Mouse (Mus musculus) stomach, embryonic 14.5 days (tissue): ENCODE measurements at regions not wholly inside any gene's neighbourhood (a gene's known extent, or its start where the extent isn't known, plus 50 kb on each side); places are given as distances from the start of the nearest gene placed in this dataset.
A peak's percentile ranks its signal among the peaks of the same experiment; 100 is the strongest.

ENCODE experiments used
- ATAC-seq: fragments of 200-750 bp; cut with Nextera tagmentation; 2 replicates; pipeline ENCODE4 v1.8.0; 2017; ENCODE audit warnings: low read depth, moderate TSS enrichment; ENCODE audit not compliant: insufficient number of reproducible peaks, insufficient read depth, low FRiP score
- H3K27ac ChIP-seq: fragments of 300-500 bp; sonication (generic); 2 replicates; pipeline ENCODE4 v1.5.1; 2014; ENCODE audit warnings: mild to moderate bottlenecking, low read length, moderate library complexity, mixed read lengths
- H3K27me3 ChIP-seq: fragments of 300-500 bp; sonication (generic); 2 replicates; pipeline ENCODE4 v1.6.1; 2014; ENCODE audit warnings: low read length, control low read depth, mixed read lengths; ENCODE audit not compliant: control insufficient read depth, insufficient read depth
- H3K36me3 ChIP-seq: fragments of 300-500 bp; sonication (generic); 2 replicates; pipeline ENCODE4 v1.6.1; 2014; ENCODE audit warnings: mild to moderate bottlenecking, control low read depth, low read length, moderate library complexity, mixed read lengths; ENCODE audit not compliant: control insufficient read depth, insufficient read depth
- H3K4me1 ChIP-seq: fragments of 300-500 bp; sonication (generic); 2 replicates; pipeline ENCODE4 v1.6.1; 2014; ENCODE audit warnings: low read length, control low read depth, mixed read lengths; ENCODE audit not compliant: control insufficient read depth, insufficient read depth
- H3K4me2 ChIP-seq: fragments of 300-500 bp; sonication (generic); replicated peaks from 2 replicates; pipeline ENCODE4 v1.6.1; 2014; ENCODE audit warnings: low read depth, low read length, control low read depth
- H3K4me3 ChIP-seq: fragments of 300-500 bp; sonication (generic); 2 replicates; pipeline ENCODE4 v1.5.1; 2014; ENCODE audit warnings: low read depth, low read length, control low read depth
- H3K9ac ChIP-seq: fragments of 300-500 bp; sonication (generic); replicated peaks from 2 replicates; pipeline ENCODE4 v1.6.1; 2014; ENCODE audit warnings: low read depth, mild to moderate bottlenecking, control low read depth, low read length, moderate library complexity, mixed read lengths
- H3K9me3 ChIP-seq: fragments of 300-500 bp; sonication (generic); 2 replicates; pipeline ENCODE4 v1.6.1; 2016; ENCODE audit warnings: low read depth, low read length, control low read depth; ENCODE audit not compliant: control insufficient read depth
- WGBS: fragments of 180-500 bp; shearing (Covaris S2); extraction: QIAGEN DNeasy Blood & Tissue Kit; methylation state at CpG from one replicate; pipeline ENCODE4 v1.1.7; 2014; 5-methylcytosine and 5-hydroxymethylcytosine counted together

DNA sequence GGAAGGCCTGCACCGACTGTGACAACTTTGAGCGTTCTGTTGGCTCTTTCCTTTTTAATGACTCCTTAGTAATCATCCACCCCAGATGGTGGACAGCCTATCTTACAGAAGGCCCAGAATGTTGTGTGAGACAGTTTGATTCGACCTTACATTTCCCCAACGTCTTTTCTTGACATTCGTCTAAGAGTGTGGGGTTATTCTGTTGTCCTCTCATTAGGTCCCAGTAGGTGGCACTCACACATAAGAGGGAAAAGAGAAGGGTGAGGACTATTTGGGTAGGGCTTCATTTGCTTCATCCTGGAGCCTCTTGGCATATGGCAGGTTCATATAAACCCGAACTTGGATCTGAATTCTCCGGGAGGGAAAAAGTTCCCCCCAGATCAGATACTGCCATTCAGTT, 104.4 kb downstream of the Stk35 start:
- Histone ChIP-seq H3K4me2 (no peak overlapping the region), H3K36me3 (no peaks in the 10 kb centered on the region), H3K27ac (no peak overlapping the region), H3K27me3 (no peaks in the 10 kb centered on the region), H3K4me1 (peaks cover 6% of the 10 kb centered on the region; the same call in 1 of the 2 replicates), H3K4me3 (no peak overlapping the region), H3K9me3 (no peaks in the 10 kb centered on the region), H3K9ac (no peak overlapping the region)
- no peak for ATAC-seq
- 39% methylated on average over 7 of the region's 7 CpGs for WGBS

DNA sequence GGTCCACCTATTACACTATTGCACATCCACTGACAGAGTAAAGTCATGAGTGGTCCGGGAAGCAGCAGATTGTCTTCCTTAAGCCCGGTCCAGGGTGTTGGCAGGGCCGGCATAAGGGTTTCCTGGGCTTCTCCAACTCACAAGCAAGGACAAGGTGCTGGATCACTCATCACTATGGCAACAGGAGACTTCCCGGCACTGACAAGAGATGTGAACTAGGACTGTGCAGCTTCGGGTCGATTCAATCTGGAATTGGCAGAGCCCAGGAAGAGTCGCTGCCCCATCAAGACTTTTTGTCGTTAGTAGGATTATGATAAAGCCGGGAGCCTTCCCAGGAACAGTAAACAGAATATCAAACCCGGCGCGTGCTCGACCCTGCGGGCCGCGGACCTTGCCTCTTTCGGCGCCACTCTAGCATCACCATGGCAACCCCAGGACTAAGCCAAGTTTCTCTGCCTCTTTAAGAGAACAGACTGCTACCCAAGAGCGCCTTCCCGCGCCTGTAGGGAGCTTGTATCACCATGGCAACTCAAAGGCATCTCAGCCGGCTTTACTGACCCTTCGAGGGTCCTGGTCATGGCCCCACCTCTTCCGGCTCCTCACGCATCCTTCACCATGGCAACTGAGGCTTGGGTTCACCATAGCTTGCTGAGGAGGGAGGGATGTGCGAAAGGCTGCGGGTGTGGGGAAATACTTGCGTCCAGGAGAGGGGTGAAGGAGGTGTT, 103.3 kb upstream of the Tgm3 start:
- no peak overlapping the region for H3K9ac ChIP-seq
- 3% methylated on average over 28 of the region's 28 CpGs for WGBS
- ATAC-seq, result peak; percentile 56; the same call in 1 of the 2 replicates
- peaks cover 6% of the 10 kb centered on the region; the same call in 1 of the 2 replicates for H3K4me1 ChIP-seq
- H3K27ac ChIP-seq, result no peak overlapping the region
- H3K27me3 ChIP-seq, result no peaks in the 10 kb centered on the region
- no peaks in the 10 kb centered on the region for H3K36me3 ChIP-seq
- H3K9me3 ChIP-seq, result no peaks in the 10 kb centered on the region
- H3K4me2 ChIP-seq, result peak overlapping the region; percentile 49
- H3K4me3 ChIP-seq, result peak overlapping the region; percentile 13; the same call in 1 of the 2 replicates

DNA sequence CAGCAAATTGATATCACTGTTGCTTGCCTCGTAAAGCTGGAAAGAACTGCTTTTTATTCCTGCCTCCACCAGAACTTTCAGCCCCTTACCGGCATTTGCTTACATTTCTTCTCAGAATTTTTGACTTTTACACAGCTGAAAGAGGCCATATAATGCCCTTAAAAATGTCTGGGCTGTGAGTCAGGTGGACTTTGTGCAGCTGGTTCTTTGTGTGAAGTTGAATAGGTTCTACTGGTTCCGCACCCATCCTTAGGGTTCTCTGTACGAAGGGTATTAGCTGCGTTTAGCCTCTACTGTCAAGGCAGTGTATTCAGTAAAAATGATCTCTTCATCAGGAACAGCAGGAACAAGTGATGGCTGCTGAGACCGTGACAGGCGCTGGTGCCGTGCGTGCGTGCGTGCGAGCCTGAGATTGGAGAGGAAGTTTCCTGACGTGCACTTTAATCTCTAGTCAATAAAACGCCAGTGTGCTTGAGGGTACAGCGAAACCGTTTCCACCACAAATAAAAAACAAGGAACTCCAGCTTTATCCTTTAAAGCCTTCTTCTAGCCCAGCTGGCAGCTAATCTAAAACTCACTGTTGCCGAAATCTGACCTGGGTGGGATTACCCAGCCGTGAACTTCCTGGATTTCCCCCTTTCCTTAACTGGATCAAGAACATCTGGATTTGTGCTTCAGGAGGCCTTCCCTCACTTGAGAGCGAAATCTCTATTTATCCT, 100.8 kb upstream of the Tgm3 start:
- no peak overlapping the region for H3K4me2 ChIP-seq
- H3K9me3 ChIP-seq, result no peaks in the 10 kb centered on the region
- H3K4me3 ChIP-seq, result no peak overlapping the region
- ATAC-seq, result no peak
- H3K27me3 ChIP-seq, result no peaks in the 10 kb centered on the region
- H3K4me1 ChIP-seq, result peaks cover 6% of the 10 kb centered on the region; the same call in 1 of the 2 replicates
- H3K9ac ChIP-seq, result no peak overlapping the region
- H3K27ac ChIP-seq, result no peak overlapping the region
- no peaks in the 10 kb centered on the region for H3K36me3 ChIP-seq
- 38% methylated on average over 19 of the region's 19 CpGs for WGBS

DNA sequence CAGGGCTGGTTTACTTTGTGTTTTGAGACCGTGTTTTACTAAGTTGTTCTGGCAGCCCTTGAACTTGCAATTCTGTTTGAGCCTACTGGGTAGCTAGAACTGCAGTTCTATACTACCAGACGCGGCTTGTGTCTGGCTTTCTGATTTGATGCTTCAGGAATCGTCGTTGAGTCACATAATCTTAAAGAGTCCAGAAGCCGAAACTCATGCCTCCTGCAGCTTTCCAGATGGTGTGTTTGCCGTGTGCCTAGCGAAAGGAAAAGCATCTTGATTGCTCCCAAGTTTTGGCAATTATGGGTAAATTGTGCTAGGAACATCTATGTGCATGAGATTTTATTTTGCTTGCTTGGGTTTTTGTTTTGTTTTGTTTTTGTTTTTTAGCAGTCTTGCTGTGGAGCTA, 99.6 kb upstream of the Tgm3 start:
- 82% methylated on average over 8 of the region's 8 CpGs for WGBS

DNA sequence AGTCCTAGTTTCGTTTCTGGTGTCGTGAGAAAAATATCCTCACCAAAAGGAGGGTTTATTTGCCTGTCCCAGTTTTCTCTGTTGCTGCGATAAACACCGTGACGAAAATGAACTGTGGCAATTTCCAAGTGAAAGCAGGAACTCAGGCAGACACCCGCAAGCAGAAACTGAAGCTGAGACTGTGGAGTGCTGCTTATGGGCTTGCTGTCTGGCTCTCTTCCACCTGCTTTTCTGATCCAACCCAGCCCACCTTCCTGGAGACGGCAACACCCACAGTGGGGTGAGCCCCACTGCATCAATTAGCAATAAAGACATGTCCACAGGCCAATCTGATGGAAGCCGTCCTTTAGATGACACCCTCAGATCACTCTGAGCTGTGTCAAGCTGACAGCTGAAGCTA, 97.9 kb upstream of the Tgm3 start:
- 73% methylated on average over 8 of the region's 8 CpGs for WGBS
- ATAC-seq, result no peak
- no peak overlapping the region for H3K9ac ChIP-seq
- no peaks in the 10 kb centered on the region for H3K9me3 ChIP-seq
- H3K4me2 ChIP-seq, result no peak overlapping the region
- H3K27ac ChIP-seq, result no peak overlapping the region
- peaks cover 2% of the 10 kb centered on the region; the same call in 1 of the 2 replicates for H3K4me1 ChIP-seq
- H3K27me3 ChIP-seq, result no peaks in the 10 kb centered on the region
- no peaks in the 10 kb centered on the region for H3K36me3 ChIP-seq
- H3K4me3 ChIP-seq, result no peak overlapping the region

More for the DNA sequence above, 99.6 kb upstream of the Tgm3 start:
- no peak overlapping the region for H3K4me3 ChIP-seq
- H3K4me2 ChIP-seq, result no peak overlapping the region
- no peaks in the 10 kb centered on the region for H3K27me3 ChIP-seq
- no peaks in the 10 kb centered on the region for H3K36me3 ChIP-seq
- H3K9me3 ChIP-seq, result no peaks in the 10 kb centered on the region
- peaks cover 6% of the 10 kb centered on the region; the same call in 1 of the 2 replicates for H3K4me1 ChIP-seq
- no peak overlapping the region for H3K27ac ChIP-seq
- no peak for ATAC-seq
- no peak overlapping the region for H3K9ac ChIP-seq

DNA sequence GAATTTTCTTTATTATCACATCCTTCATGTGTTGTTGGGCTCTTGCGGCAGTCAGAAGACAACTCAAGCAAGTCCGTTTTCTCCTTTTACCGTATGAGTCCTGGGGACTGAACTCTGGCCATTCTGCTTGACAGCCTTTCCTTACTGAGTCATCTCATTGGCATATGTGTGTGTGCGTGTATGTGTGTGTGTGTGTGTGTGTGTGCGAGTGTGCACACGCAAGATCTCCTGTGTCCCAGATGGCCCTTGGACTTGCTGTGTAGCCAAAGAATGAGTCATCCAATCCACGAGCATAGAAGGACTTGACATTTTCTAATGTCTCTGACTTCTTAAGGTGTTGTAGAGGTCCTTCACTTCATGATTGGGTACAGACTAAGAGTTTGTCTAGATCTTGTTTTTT, 95.7 kb upstream of the Tgm3 start:
- WGBS, result 91% methylated on average over 7 of the region's 7 CpGs
- H3K27me3 ChIP-seq, result no peaks in the 10 kb centered on the region
- no peak for ATAC-seq
- no peaks in the 10 kb centered on the region for H3K4me1 ChIP-seq
- no peaks in the 10 kb centered on the region for H3K9me3 ChIP-seq
- no peak overlapping the region for H3K27ac ChIP-seq
- H3K4me3 ChIP-seq, result no peak overlapping the region
- H3K9ac ChIP-seq, result no peak overlapping the region
- no peak overlapping the region for H3K4me2 ChIP-seq
- H3K36me3 ChIP-seq, result no peaks in the 10 kb centered on the region

DNA sequence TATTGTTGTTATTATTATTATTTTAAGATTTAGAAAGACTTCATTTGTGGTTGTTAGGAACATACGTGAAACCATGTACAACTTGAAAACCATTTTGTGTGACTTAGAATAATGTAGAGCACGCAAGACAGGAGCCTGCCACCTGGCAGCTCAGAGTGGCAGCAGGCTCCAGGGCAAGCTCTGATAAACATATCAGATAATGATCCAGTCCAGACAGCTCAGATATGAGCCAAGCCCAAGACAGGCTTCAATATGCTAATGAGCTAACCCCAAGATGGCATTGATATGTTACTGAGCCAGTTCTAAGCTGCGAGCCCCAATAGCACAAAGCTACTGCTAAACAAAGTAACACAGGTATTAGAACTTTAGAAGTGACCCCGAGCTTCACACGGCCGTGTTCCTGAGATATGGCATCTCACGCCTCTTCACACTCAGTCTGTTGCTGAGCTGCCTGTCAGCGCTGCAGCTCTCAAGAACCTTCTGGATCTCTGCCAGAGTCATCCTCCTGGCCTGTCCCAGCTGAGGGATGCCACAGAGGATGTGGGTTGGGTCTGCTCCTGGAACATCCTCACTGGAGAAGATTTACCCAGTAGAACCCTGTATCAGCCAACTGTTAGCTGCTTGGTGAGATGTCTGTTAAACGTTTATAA, 93.9 kb upstream of the Tgm3 start:
- WGBS, result 69% methylated on average over 9 of the region's 9 CpGs
- H3K9ac ChIP-seq, result no peak overlapping the region
- H3K4me1 ChIP-seq, result no peaks in the 10 kb centered on the region
- no peaks in the 10 kb centered on the region for H3K36me3 ChIP-seq
- H3K9me3 ChIP-seq, result no peaks in the 10 kb centered on the region
- no peak overlapping the region for H3K27ac ChIP-seq
- H3K27me3 ChIP-seq, result no peaks in the 10 kb centered on the region
- H3K4me2 ChIP-seq, result no peak overlapping the region
- H3K4me3 ChIP-seq, result no peak overlapping the region
- ATAC-seq, result no peak

DNA sequence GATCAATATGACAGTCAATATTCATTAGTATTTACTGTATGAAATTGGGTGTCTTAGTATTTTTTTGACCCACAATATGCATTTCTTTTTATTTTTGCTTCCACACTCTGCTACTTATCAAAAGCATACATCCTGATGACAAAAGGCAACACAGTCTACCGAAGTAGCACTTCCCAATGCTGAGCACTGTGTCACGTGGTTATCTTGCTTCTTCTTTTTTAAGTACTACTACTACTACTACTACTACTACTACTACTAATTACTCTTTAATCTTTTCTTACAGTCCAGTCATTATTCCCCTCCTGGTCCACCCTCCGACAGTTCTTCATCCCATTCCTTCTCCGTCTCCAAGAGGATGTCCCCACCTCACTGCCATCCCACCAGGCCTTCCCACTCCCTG, 92.6 kb upstream of the Tgm3 start:
- Histone ChIP-seq H3K9ac (no peak overlapping the region), H3K4me3 (no peak overlapping the region), H3K27ac (no peak overlapping the region), H3K4me2 (no peak overlapping the region), H3K9me3 (no peaks in the 10 kb centered on the region), H3K36me3 (no peaks in the 10 kb centered on the region), H3K27me3 (no peaks in the 10 kb centered on the region), H3K4me1 (no peaks in the 10 kb centered on the region)
- no peak for ATAC-seq
- WGBS, result 88% methylated on average over 4 of the region's 4 CpGs
